Mouse (Mus musculus) G1E (cell line): Measurements from ENCODE around the gene Tbxas1. TPM values are rescaled to one million over a fixed set of nuclear protein-coding genes. Genes with fewer than 3 reads are reported as not detected.

Experiments
- ATAC-seq: 2 replicates; pipeline ENCODE4 v1.8.0; 2016; ENCODE audit warnings: mild to moderate bottlenecking; ENCODE audit not compliant: insufficient number of reproducible peaks, poor library complexity, low FRiP score, severe bottlenecking; ENCODE audit errors: extremely low read depth
- DNase-seq: peaks from one replicate; pipeline ENCODE4 v3.0.0; 2012; ENCODE audit warnings: low spot score
- H3K27me3 ChIP-seq: 2 replicates; pipeline ENCODE4 v1.6.1; 2012; ENCODE audit warnings: mild to moderate bottlenecking, low read length, inconsistent platforms; ENCODE audit not compliant: insufficient read depth
- H3K36me3 ChIP-seq: replicated peaks from 2 replicates; pipeline ENCODE3; 2012; ENCODE audit warnings: mild to moderate bottlenecking, inconsistent platforms
- H3K4me1 ChIP-seq: 2 replicates; pipeline ENCODE4 v1.6.1; 2012; ENCODE audit warnings: low read depth, low read length, inconsistent platforms, mixed read lengths; ENCODE audit not compliant: insufficient read depth
- H3K4me3 ChIP-seq: 2 replicates; pipeline ENCODE4 v1.5.1; 2012; ENCODE audit warnings: low read depth, mild to moderate bottlenecking, inconsistent platforms, low read length, moderate library complexity, mixed read lengths
- H3K9me3 ChIP-seq: replicated peaks from 2 replicates; pipeline ENCODE4 v1.6.1; 2012; ENCODE audit warnings: inconsistent platforms
- CTCF ChIP-seq: IDR thresholded peaks from 2 replicates; pipeline ENCODE4 v1.5.1; 2012; ENCODE audit warnings: low read depth, low read length, inconsistent platforms, mixed read lengths
- GATA1 ChIP-seq: IDR thresholded peaks from 2 replicates; pipeline ENCODE4 v1.6.1; 2012; ENCODE audit warnings: borderline replicate concordance, low read length, inconsistent platforms, mixed read lengths
- GATA2 ChIP-seq: IDR thresholded peaks from 2 replicates; pipeline ENCODE4 v1.6.1; 2012; ENCODE audit warnings: low read depth, low read length, inconsistent platforms, borderline replicate concordance
- POLR2AphosphoS5 ChIP-seq: IDR thresholded peaks from 2 replicates; pipeline ENCODE4 v1.6.1; 2012; ENCODE audit warnings: low read depth, low read length, inconsistent platforms; ENCODE audit not compliant: insufficient replicate concordance
- TAL1 ChIP-seq: conservative IDR thresholded peaks from 2 replicates; pipeline ENCODE4 v1.6.1; 2012; ENCODE audit warnings: low read depth, low read length, inconsistent platforms, mixed read lengths
- polyA plus RNA-seq: library from polyadenylated mRNA; stranded (reverse); fragments of >175 nt; gene quantifications from 2 replicates; pipeline ENCODE4 v1.2.3, GENCODE M21; 2012
- total RNA-seq, 2 experiments: library from RNA; stranded (forward) in 1 of 2; stranded (reverse) in 1 of 2; fragments of 200-1000 nt in 1 of 2; fragments of >200 nt in 1 of 2; fragmentation: Nextera tagmentation in 1 of 2; gene quantifications; 2 replicates each; pipeline ENCODE4 v1.2.3; 2014 to 2017

The Tbxas1 gene
- total and polyA plus RNA-seq, 3 experiments, result 1.2 to 13.2 (median 3.2) TPM

- H3K4me3 ChIP-seq, result no peak overlapping the region
- TF ChIP-seq GATA2 (no peak), CTCF (no peak), POLR2AphosphoS5 (no peak), TAL1 (no peak), GATA1 (no peak)
- no peak for ATAC-seq
- H3K9me3 ChIP-seq, result no peaks in the 10 kb centered on the region
- peaks cover 15% of the 10 kb centered on the region for H3K4me1 ChIP-seq
- no peak for DNase-seq
- H3K27me3 ChIP-seq, result peaks cover 36% of the 10 kb centered on the region
- no peaks in the 10 kb centered on the region for H3K36me3 ChIP-seq
Observed at GRCm38 (mm10) chr6:39007223-39007622, 132.0 kb downstream of the Tbxas1 start.

GRCm38 (mm10) chr6:39008116-39008515, 132.9 kb downstream of the Tbxas1 start:
- no peak overlapping the region for H3K4me3 ChIP-seq
- no peak for DNase-seq
- peaks cover 39% of the 10 kb centered on the region for H3K27me3 ChIP-seq
- no peaks in the 10 kb centered on the region for H3K36me3 ChIP-seq
- TF ChIP-seq GATA2 (no peak), GATA1 (no peak), POLR2AphosphoS5 (no peak), CTCF (no peak), TAL1 (no peak)
- H3K4me1 ChIP-seq, result peaks cover 15% of the 10 kb centered on the region
- H3K9me3 ChIP-seq, result peaks cover 7% of the 10 kb centered on the region
- no peak for ATAC-seq

GRCm38 (mm10) chr6:39013034-39013832, 138.0 kb downstream of the Tbxas1 start:
- Histone ChIP-seq H3K4me3 (no peak overlapping the region), H3K27me3 (peaks cover 31% of the 10 kb centered on the region), H3K9me3 (peaks cover 7% of the 10 kb centered on the region), H3K4me1 (no peaks in the 10 kb centered on the region), H3K36me3 (no peaks in the 10 kb centered on the region)
- ATAC-seq (no peak), DNase-seq (no peak)
- no peak for TF ChIP-seq GATA2
- TF ChIP-seq CTCF, result no peak
- no peak for TF ChIP-seq GATA1
- TF ChIP-seq POLR2AphosphoS5, result no peak
- TF ChIP-seq TAL1, result no peak

- Histone ChIP-seq H3K4me3 (no peak overlapping the region), H3K4me1 (peaks cover 22% of the 10 kb centered on the region), H3K27me3 (peaks cover 16% of the 10 kb centered on the region), H3K9me3 (peaks cover 2% of the 10 kb centered on the region), H3K36me3 (no peaks in the 10 kb centered on the region)
- DNase-seq, result no peak
- no peak for ATAC-seq
- no peak for TF ChIP-seq TAL1
Observed at GRCm38 (mm10) chr6:39017942-39018341, 142.7 kb downstream of the Tbxas1 start.

- no peaks in the 10 kb centered on the region for H3K36me3 ChIP-seq
- no peak for TF ChIP-seq GATA2
- TF ChIP-seq GATA1, result no peak
- TF ChIP-seq POLR2AphosphoS5, result no peak
- TF ChIP-seq TAL1, result no peak
- TF ChIP-seq CTCF, result no peak
- no peak overlapping the region for H3K4me3 ChIP-seq
- no peak for ATAC-seq
- no peaks in the 10 kb centered on the region for H3K9me3 ChIP-seq
- peaks cover 14% of the 10 kb centered on the region for H3K27me3 ChIP-seq
- DNase-seq, result no peak
- peaks cover 25% of the 10 kb centered on the region for H3K4me1 ChIP-seq
Observed at GRCm38 (mm10) chr6:39018805-39019204, 143.6 kb downstream of the Tbxas1 start.

- Histone ChIP-seq H3K4me1 (peaks cover 27% of the 10 kb centered on the region), H3K27me3 (peaks cover 10% of the 10 kb centered on the region), H3K36me3 (no peaks in the 10 kb centered on the region), H3K9me3 (no peaks in the 10 kb centered on the region), H3K4me3 (no peak overlapping the region)
- DNase-seq (no peak), ATAC-seq (no peak)
- TF ChIP-seq CTCF (no peak), TAL1 (no peak), GATA1 (no peak), POLR2AphosphoS5 (no peak), GATA2 (no peak)
Observed at GRCm38 (mm10) chr6:39019219-39019618, 144.0 kb downstream of the Tbxas1 start.
